Mouse (Mus musculus): ENCODE measurements at regions not wholly inside any gene's neighbourhood (a gene's known extent, or its start where the extent isn't known, plus 50 kb on each side); places are given as distances from the start of the nearest gene placed in this dataset.

GRCm38 (mm10) chr16:55168433-55168832 is 129.4 kb downstream of the Zpld1 start:
- Histone ChIP-seq H3K4me3 (no peak overlapping the region), H3K36me3 (no peaks in the 10 kb centered on the region), H3K4me1 (peaks cover 5% of the 10 kb centered on the region; the same call in 1 of the 2 replicates), H3K27me3 (replicated peaks) (no peaks in the 10 kb centered on the region), H3K4me2 (replicated peaks) (no peak overlapping the region), H3K9me3 (no peaks in the 10 kb centered on the region), H3K27ac (no peak overlapping the region), H3K9ac (no peak overlapping the region)
- ATAC-seq (ENCODE audit: low FRiP score, low read depth): no peak
- WGBS: 92% methylated on average over 2 of the region's 2 CpGs

GRCm38 (mm10) chr16:55166181-55166848 is 131.5 kb downstream of the Zpld1 start:
- no peaks in the 10 kb centered on the region for H3K27me3 ChIP-seq (replicated peaks)
- H3K4me2 ChIP-seq (replicated peaks): no peak overlapping the region
- no peaks in the 10 kb centered on the region for H3K36me3 ChIP-seq
- peaks cover 5% of the 10 kb centered on the region; the same call in 1 of the 2 replicates for H3K4me1 ChIP-seq
- H3K4me3 ChIP-seq: no peak overlapping the region
- H3K9ac ChIP-seq: no peak overlapping the region
- H3K27ac ChIP-seq: no peak overlapping the region
- WGBS: 24% methylated on average over 8 of the region's 8 CpGs
- ATAC-seq (ENCODE audit: low FRiP score, low read depth): peak; percentile 74
- H3K9me3 ChIP-seq: no peaks in the 10 kb centered on the region

- peaks cover 5% of the 10 kb centered on the region; the same call in 1 of the 2 replicates for H3K4me1 ChIP-seq
- 85% methylated on average over 6 of the region's 6 CpGs for WGBS
- H3K27me3 ChIP-seq (replicated peaks): no peaks in the 10 kb centered on the region
- H3K9ac ChIP-seq: no peak overlapping the region
- no peak overlapping the region for H3K27ac ChIP-seq
- ATAC-seq (ENCODE audit: low FRiP score, low read depth): no peak
- H3K4me3 ChIP-seq: no peak overlapping the region
- no peaks in the 10 kb centered on the region for H3K9me3 ChIP-seq
- H3K4me2 ChIP-seq (replicated peaks): no peak overlapping the region
- no peaks in the 10 kb centered on the region for H3K36me3 ChIP-seq
These were observed 134.9 kb downstream of the Zpld1 start for GRCm38 (mm10) chr16:55162926-55163325.

GRCm38 (mm10) chr16:55151726-55152125 is 146.1 kb downstream of the Zpld1 start:
- no peaks in the 10 kb centered on the region for H3K36me3 ChIP-seq
- WGBS: 67% methylated on average over 4 of the region's 4 CpGs
- ATAC-seq (ENCODE audit: low FRiP score, low read depth): 0 out of 2 replicates have a peak, but pooled peaks have one; percentile 21
- no peak overlapping the region for H3K9ac ChIP-seq
- no peaks in the 10 kb centered on the region for H3K4me1 ChIP-seq
- H3K4me2 ChIP-seq (replicated peaks): no peak overlapping the region
- no peak overlapping the region for H3K4me3 ChIP-seq
- H3K9me3 ChIP-seq: no peaks in the 10 kb centered on the region
- no peaks in the 10 kb centered on the region for H3K27me3 ChIP-seq (replicated peaks)
- no peak overlapping the region for H3K27ac ChIP-seq

- H3K27ac ChIP-seq: no peak overlapping the region
- H3K4me1 ChIP-seq: no peaks in the 10 kb centered on the region
- no peak overlapping the region for H3K9ac ChIP-seq
- H3K9me3 ChIP-seq: no peaks in the 10 kb centered on the region
- H3K4me3 ChIP-seq: no peak overlapping the region
- 65% methylated on average over 6 of the region's 6 CpGs for WGBS
- H3K27me3 ChIP-seq (replicated peaks): no peaks in the 10 kb centered on the region
- H3K36me3 ChIP-seq: no peaks in the 10 kb centered on the region
- no peak for ATAC-seq (ENCODE audit: low FRiP score, low read depth)
- H3K4me2 ChIP-seq (replicated peaks): no peak overlapping the region
These were observed 155.2 kb downstream of the Zpld1 start for GRCm38 (mm10) chr16:55142431-55143173.

- Histone ChIP-seq H3K36me3 (no peaks in the 10 kb centered on the region), H3K4me3 (no peak overlapping the region), H3K27me3 (replicated peaks) (no peaks in the 10 kb centered on the region), H3K4me2 (replicated peaks) (no peak overlapping the region), H3K4me1 (no peaks in the 10 kb centered on the region), H3K9me3 (no peaks in the 10 kb centered on the region), H3K27ac (no peak overlapping the region), H3K9ac (no peak overlapping the region)
- no peak for ATAC-seq (ENCODE audit: low FRiP score, low read depth)
These were observed 162.8 kb downstream of the Zpld1 start for GRCm38 (mm10) chr16:55134961-55135360.

- 95% methylated on average over 1 of the region's 1 CpGs for WGBS
These were observed 200.1 kb downstream of the Zpld1 start for GRCm38 (mm10) chr16:55097651-55098050.

GRCm38 (mm10) chr16:55087461-55087860 is 210.3 kb downstream of the Zpld1 start:
- no peaks in the 10 kb centered on the region for H3K27me3 ChIP-seq (replicated peaks)
- H3K9me3 ChIP-seq: no peaks in the 10 kb centered on the region
- H3K4me1 ChIP-seq: no peaks in the 10 kb centered on the region
- 89% methylated on average over 1 of the region's 1 CpGs for WGBS
- no peak overlapping the region for H3K4me2 ChIP-seq (replicated peaks)
- H3K4me3 ChIP-seq: no peak overlapping the region
- H3K36me3 ChIP-seq: no peaks in the 10 kb centered on the region
- no peak overlapping the region for H3K27ac ChIP-seq
- H3K9ac ChIP-seq: no peak overlapping the region
- ATAC-seq (ENCODE audit: low FRiP score, low read depth): no peak

More at GRCm38 (mm10) chr16:55097651-55098050, 200.1 kb downstream of the Zpld1 start:
- H3K4me1 ChIP-seq: no peaks in the 10 kb centered on the region
- no peak overlapping the region for H3K4me3 ChIP-seq
- H3K27me3 ChIP-seq (replicated peaks): no peaks in the 10 kb centered on the region
- H3K9ac ChIP-seq: no peak overlapping the region
- H3K27ac ChIP-seq: no peak overlapping the region
- H3K9me3 ChIP-seq: no peaks in the 10 kb centered on the region
- H3K36me3 ChIP-seq: no peaks in the 10 kb centered on the region
- no peak for ATAC-seq (ENCODE audit: low FRiP score, low read depth)
- H3K4me2 ChIP-seq (replicated peaks): no peak overlapping the region

- WGBS: 71% methylated on average over 1 of the region's 1 CpGs
- H3K4me1 ChIP-seq: no peaks in the 10 kb centered on the region
- no peaks in the 10 kb centered on the region for H3K9me3 ChIP-seq
- no peak overlapping the region for H3K4me2 ChIP-seq (replicated peaks)
- no peak for ATAC-seq (ENCODE audit: low FRiP score, low read depth)
- H3K27ac ChIP-seq: no peak overlapping the region
- no peak overlapping the region for H3K4me3 ChIP-seq
- H3K9ac ChIP-seq: no peak overlapping the region
- H3K36me3 ChIP-seq: no peaks in the 10 kb centered on the region
- H3K27me3 ChIP-seq (replicated peaks): no peaks in the 10 kb centered on the region
These were observed 221.6 kb downstream of the Zpld1 start for GRCm38 (mm10) chr16:55076172-55076571.

GRCm38 (mm10) chr16:55039777-55040176 is 258.0 kb downstream of the Zpld1 start:
- WGBS: 94% methylated on average over 6 of the region's 6 CpGs
- no peaks in the 10 kb centered on the region for H3K4me1 ChIP-seq
- no peaks in the 10 kb centered on the region for H3K9me3 ChIP-seq
- no peak for ATAC-seq (ENCODE audit: low FRiP score, low read depth)
- H3K27ac ChIP-seq: no peak overlapping the region
- H3K4me3 ChIP-seq: no peak overlapping the region
- H3K27me3 ChIP-seq (replicated peaks): no peaks in the 10 kb centered on the region
- no peak overlapping the region for H3K9ac ChIP-seq
- H3K36me3 ChIP-seq: no peaks in the 10 kb centered on the region
- no peak overlapping the region for H3K4me2 ChIP-seq (replicated peaks)

- Histone ChIP-seq H3K4me3 (no peak overlapping the region), H3K4me1 (no peaks in the 10 kb centered on the region), H3K9me3 (no peaks in the 10 kb centered on the region), H3K27ac (no peak overlapping the region), H3K9ac (no peak overlapping the region), H3K4me2 (replicated peaks) (no peak overlapping the region), H3K27me3 (replicated peaks) (no peaks in the 10 kb centered on the region), H3K36me3 (no peaks in the 10 kb centered on the region)
- WGBS: 90% methylated on average over 2 of the region's 2 CpGs
- ATAC-seq (ENCODE audit: low FRiP score, low read depth): no peak
These were observed 296.0 kb downstream of the Zpld1 start for GRCm38 (mm10) chr16:55001661-55002289.

GRCm38 (mm10) chr16:54991595-54992240 is 306.1 kb downstream of the Zpld1 start:
- WGBS: 44% methylated on average over 4 of the region's 4 CpGs
- no peak for ATAC-seq (ENCODE audit: low FRiP score, low read depth)
- H3K27ac ChIP-seq: no peak overlapping the region
- no peak overlapping the region for H3K4me2 ChIP-seq (replicated peaks)
- H3K4me3 ChIP-seq: no peak overlapping the region
- H3K4me1 ChIP-seq: no peaks in the 10 kb centered on the region
- H3K27me3 ChIP-seq (replicated peaks): no peaks in the 10 kb centered on the region
- H3K9me3 ChIP-seq: no peaks in the 10 kb centered on the region
- no peaks in the 10 kb centered on the region for H3K36me3 ChIP-seq
- no peak overlapping the region for H3K9ac ChIP-seq
